In genomic region chr11:58057455-58057854, GRCm38 (mm10) we compare ENCODE assay signal across 9 mouse cellular contexts. TPM values are rescaled to one million over a fixed set of nuclear protein-coding genes. Genes with fewer than 3 reads are reported as not detected.
DNase-seq lines count a peak whose midpoint lies in the region; ATAC-seq lines count a peak whose summit lies in the region.
"Had no signal": no experiment of that assay in that cellular context is flagged by ENCODE, and none has a peak within 500 bp of the region (broad histone marks: within the 10 kb centered on the region; RNA-seq: fewer than 3 reads in every experiment).

No protein-coding gene starts in this region.

- no peaks in the 10 kb centered on the region for H3K27me3 ChIP-seq in heart, embryonic 10.5 days (ENCODE audit: insufficient read depth, poor library complexity, severe bottlenecking)
- H3K27me3 ChIP-seq: liver, embryonic 15.5 days had no signal

- no peak overlapping the region for H3K4me3 ChIP-seq in heart, embryonic 10.5 days
- H3K4me3 ChIP-seq: liver, embryonic 15.5 days had no signal

- DNase-seq in heart, postnatal 10 days: peak; percentile 62 to 76
- DNase-seq in heart, embryonic 10.5 days (ENCODE audit: low spot score): no peak
- peak; percentile 56 to 66 for DNase-seq in B cell, adult 2 months
- peak; percentile 84 for DNase-seq in NIH3T3 (ENCODE audit: low read depth)
- DNase-seq in embryo, embryonic 11.5 days (ENCODE audit: low read depth, low spot score): peak; percentile 20
- peak; percentile 67 to 73 for DNase-seq in kidney, postnatal 4 days
- DNase-seq in thymus, postnatal 25 days: peak; percentile 57

- no peaks in the 10 kb centered on the region for H3K4me1 ChIP-seq in heart, embryonic 10.5 days
- H3K4me1 ChIP-seq: liver, embryonic 15.5 days had no signal

- intact Hi-C loops in heart, postnatal 10 days (cut with DNase I): loop anchor here (1.0 to 5.0 kb wide), 2 partner anchors 40 to 106 kb away; no protein-coding TSS in a partner anchor

- peaks cover 85% of the 10 kb centered on the region for H3K36me3 ChIP-seq in heart, embryonic 10.5 days

- H3K27ac ChIP-seq in heart, embryonic 10.5 days: no peak overlapping the region
- H3K27ac ChIP-seq: liver, embryonic 15.5 days had no signal

- WGBS in heart, embryonic 10.5 days: 74% methylated on average over 6 of the region's 6 CpGs

- no peaks in the 10 kb centered on the region for H3K9me3 ChIP-seq in heart, embryonic 10.5 days
- H3K9me3 ChIP-seq: liver, embryonic 15.5 days had no signal

- peak; percentile 71 for ATAC-seq in megakaryocyte-erythroid progenitor cell, adult 5-6 weeks (replicated peaks; ENCODE audit: low FRiP score, low TSS enrichment, poor library complexity, severe bottlenecking)

RNA-seq across cellular contexts. Expression of gene Gm12248, which starts 35.5 kb away (rescaled TPM):
- total RNA-seq in heart, postnatal 10 days (2021): not detected
- not detected in 2 replicates for polyA plus RNA-seq in heart, embryonic 10.5 days (2016; fragmentation: Nextera tagmentation; extraction: Ambion mirVana)
- not detected in 2 replicates for total RNA-seq in megakaryocyte-erythroid progenitor cell, adult 5-6 weeks (2014; fragmentation: Nextera tagmentation)
- total RNA-seq in megakaryocyte-erythroid progenitor cell, adult 5-6 weeks (2017): not detected in 2 replicates
- polyA plus RNA-seq: liver, embryonic 15.5 days had no signal

RNA-seq across cellular contexts. Expression of gene Cnot8, which starts 46.5 kb away (rescaled TPM):
- total RNA-seq in heart, postnatal 10 days (2021): 10 to 100 TPM; 42.6 to 46.9 TPM
- 80.7 and 84.7 TPM in 2 replicates for polyA plus RNA-seq in heart, embryonic 10.5 days (2016; fragmentation: Nextera tagmentation; extraction: Ambion mirVana)
- 37.4 and 40.1 TPM in 2 replicates for total RNA-seq in megakaryocyte-erythroid progenitor cell, adult 5-6 weeks (2014; fragmentation: Nextera tagmentation)
- total RNA-seq in megakaryocyte-erythroid progenitor cell, adult 5-6 weeks (2017): 65.7 and 85.1 TPM in 2 replicates

RNA-seq across cellular contexts. Expression of gene Larp1, which starts 48.6 kb away (rescaled TPM):
- total RNA-seq in heart, postnatal 10 days (2021): 10 to 100 TPM; 57.8 to 61.3 TPM
- polyA plus RNA-seq in heart, embryonic 10.5 days (2016; fragmentation: Nextera tagmentation; extraction: Ambion mirVana): 18.3 and 21.8 TPM in 2 replicates
- 138 and 152 TPM in 2 replicates for total RNA-seq in megakaryocyte-erythroid progenitor cell, adult 5-6 weeks (2014; fragmentation: Nextera tagmentation)
- 50.4 and 67.2 TPM in 2 replicates for total RNA-seq in megakaryocyte-erythroid progenitor cell, adult 5-6 weeks (2017)
